Comparison of ENCODE assay signal across 2 mouse cellular contexts in genomic region chr2:152289623-152290022, GRCm38 (mm10). TPM values are rescaled to one million over a fixed set of nuclear protein-coding genes. Genes with fewer than 3 reads are reported as not detected.
"Had no signal": no experiment of that assay in that cellular context is flagged by ENCODE, and none has a peak within 500 bp of the region (broad histone marks: within the 10 kb centered on the region; RNA-seq: fewer than 3 reads in every experiment).

No protein-coding gene starts in this region.

RNA-seq across cellular contexts. Expression of gene Trib3, which starts 54.2 kb away (rescaled TPM):
- total RNA-seq: common myeloid progenitor, adult 5-6 weeks; granulocyte monocyte progenitor cell, adult 5-6 weeks had no signal
